Mouse (Mus musculus) brain, adult 2 months (tissue): ENCODE data around the gene Prlh.

Experiments used
- DNase-seq: peaks from one replicate; pipeline ENCODE4 v3.0.0; 2011; ENCODE audit warnings: low read depth, low spot score

Gene Prlh

GRCm38 (mm10) chr1:90952808-90953207 lies at the start of gene Prlh:
Gene Prlh, plus strand, starts transcription at chr1:90953108.
- DNase-seq = no peak

- no peak for DNase-seq
Observed at GRCm38 (mm10) chr1:90903211-90903945, 49.5 kb upstream of the Prlh start.

- DNase-seq = peak; percentile 91
Observed at GRCm38 (mm10) chr1:90903971-90904458, 48.9 kb upstream of the Prlh start.

- DNase-seq = no peak
Observed at GRCm38 (mm10) chr1:90904729-90905404, 48.0 kb upstream of the Prlh start.

GRCm38 (mm10) chr1:90906357-90906756 lies 46.6 kb upstream of the Prlh start:
- peak; percentile 72 for DNase-seq

GRCm38 (mm10) chr1:90909161-90909560 lies 43.7 kb upstream of the Prlh start:
- no peak for DNase-seq

- no peak for DNase-seq
Observed at GRCm38 (mm10) chr1:90909631-90910152, 43.2 kb upstream of the Prlh start.

DNA sequence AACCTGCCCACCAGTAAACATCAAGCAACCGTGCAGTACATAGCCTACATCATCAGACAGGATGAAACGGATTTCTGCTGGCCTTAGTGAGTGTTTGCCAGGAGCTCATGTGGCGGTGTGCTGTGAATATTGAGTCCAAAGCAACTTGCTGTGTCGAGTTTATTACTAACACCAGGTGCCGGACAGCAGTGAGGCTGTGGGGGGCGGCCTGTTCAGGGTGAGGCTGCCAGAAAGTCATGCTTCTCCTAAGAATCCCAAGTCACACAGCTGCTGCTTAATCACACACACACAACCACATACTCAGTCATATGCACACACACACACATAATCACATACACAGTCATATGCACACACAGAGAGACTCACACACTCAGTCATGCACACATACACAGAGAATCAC lies 39.7 kb upstream of the Prlh start:
- no peak for DNase-seq

DNA sequence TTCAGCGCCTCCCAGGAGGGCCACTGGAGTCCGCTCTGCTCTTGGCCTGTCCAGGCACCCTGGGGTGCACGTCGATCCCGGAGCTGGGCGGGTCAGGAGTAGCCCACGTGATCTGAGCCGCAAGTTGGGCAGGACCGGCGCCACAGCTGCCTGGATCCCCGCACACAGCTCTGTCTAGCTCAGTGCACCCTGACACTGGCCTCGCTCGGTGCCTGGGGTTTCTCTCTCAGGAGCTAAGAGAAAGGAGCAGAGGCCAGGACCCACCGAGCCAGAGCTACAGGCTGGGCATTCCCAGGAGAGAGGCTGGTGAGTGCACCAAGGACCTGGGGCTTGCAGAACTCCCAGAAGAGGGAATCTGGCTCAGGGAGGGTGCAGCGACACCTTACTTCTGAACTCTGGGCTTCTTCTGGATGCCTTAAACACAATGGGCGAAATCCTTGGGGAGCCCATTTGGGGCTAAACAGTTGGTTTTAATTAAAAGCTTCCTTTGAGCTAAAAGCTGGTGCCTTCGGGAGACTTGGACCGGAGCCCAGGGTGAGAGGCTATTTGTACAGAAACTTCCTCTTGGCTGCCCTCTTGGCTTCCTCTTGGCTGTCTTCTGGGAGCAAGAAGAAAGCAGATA lies 37.8 kb upstream of the Prlh start, which contains the start of gene Mlph:
TSS of gene Mlph (plus strand) at position 138 of the 622 bp plus-strand sequence.
- peak; percentile 35 for DNase-seq

GRCm38 (mm10) chr1:90917509-90917908 lies 35.4 kb upstream of the Prlh start:
- peak; percentile 32 for DNase-seq

DNA sequence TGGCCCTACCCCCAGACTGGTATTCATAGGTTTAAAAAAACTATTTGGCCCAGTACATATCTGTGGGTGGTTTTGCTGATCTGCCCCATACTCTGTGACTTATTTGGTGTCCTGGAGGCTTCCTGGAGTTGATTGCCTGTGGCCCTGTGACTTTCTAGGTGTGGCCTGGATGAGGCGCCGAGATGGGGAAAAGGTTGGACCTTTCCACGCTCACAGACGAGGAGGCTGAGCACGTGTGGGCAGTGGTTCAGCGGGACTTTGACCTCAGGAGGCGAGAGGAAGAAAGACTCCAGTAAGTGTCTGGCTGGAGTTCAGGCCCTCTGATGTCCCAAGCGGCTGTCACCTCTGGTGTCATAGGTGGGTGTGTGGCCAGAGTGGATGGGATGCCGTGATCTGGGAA lies 31.2 kb upstream of the Prlh start:
- DNase-seq = no peak

DNA sequence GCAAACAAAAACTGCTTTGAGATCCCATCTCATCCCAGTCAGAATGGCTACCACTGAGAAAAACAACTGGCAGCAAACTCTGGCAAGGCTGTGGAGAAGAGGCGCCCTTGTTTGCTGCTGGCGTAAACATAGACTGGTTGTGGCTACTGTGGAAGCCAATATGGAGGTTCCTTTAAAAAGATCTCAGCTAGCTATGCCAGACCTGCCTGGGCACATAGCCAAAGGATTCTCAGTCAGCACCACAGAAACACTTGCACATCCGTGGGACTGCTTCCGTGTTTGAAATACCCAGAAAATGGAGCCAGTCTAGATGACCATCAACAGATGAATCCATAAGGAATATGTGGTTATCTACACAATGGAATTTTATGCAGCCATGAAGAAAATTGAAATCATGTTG lies 26.9 kb upstream of the Prlh start:
- peak; percentile 72 for DNase-seq

DNA sequence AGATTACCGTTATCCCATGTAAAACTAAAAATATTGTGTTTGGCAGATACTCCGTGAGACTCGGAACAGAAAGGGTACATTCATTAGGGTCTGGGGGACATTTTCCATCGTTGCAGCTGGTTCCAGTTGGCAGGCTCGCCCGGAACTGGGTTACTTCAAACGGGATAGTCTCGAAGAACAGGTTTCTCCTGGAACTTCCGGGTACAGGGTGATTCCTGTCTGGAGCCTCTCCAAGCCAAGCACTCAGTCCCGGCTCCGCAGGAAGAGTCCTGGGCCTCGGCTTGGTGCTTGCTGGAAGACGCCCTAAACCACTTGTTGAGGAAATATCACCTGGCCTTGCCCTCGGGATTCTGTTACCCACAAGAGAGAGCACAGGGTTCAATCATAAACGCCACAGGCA lies 25.6 kb upstream of the Prlh start:
- DNase-seq = no peak

DNA sequence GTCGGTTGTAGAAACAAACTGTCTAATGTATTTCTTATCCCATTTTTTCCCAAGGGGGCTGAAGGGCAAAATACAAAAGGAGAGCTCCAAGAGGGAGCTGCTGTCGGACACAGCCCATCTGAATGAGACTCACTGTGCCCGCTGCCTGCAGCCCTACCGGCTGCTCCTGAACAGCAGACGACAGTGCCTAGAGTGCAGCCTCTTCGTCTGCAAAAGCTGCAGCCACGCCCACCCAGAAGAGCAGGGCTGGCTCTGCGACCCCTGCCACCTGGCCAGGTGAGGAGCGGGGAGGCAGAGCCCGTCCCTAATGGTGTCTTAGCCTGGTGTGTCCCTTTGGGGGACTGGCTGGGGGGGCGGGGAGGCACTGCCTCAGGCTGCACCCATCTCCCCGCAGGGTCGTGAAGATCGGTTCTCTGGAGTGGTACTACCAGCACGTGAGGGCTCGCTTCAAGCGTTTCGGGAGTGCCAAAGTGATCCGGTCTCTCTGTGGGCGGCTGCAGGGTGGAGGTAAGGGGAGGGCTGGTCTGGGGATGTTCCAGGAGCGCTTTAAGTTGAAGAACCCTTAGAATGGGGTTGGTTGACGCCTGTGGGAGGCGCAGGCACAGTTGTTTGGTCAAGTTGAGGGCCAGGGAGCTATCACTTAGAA lies 24.9 kb upstream of the Prlh start:
- no peak for DNase-seq

GRCm38 (mm10) chr1:90928575-90928934 lies 24.4 kb upstream of the Prlh start:
- DNase-seq = peak; percentile 90

DNA sequence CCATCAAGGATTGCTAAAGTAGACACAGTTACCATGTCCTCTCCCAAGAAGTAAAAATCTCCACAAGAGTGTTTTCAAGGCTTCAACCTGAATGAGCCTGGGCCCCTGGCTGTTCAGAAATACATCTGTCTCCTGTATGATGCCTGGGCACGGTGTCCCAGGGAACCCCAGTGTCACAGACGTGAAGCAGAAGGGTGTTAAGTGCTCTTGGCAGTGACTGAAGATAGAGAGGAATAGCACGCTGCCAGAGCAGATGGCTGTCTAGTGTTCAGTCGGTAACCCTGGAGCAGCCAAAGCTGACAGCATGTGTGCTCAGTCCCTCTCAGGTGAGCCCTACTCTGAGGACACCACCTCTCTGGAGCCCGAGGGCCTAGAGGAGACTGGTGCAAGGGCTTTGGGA lies 19.9 kb upstream of the Prlh start:
- peak; percentile 68 for DNase-seq

GRCm38 (mm10) chr1:90936990-90937389 lies 15.9 kb upstream of the Prlh start:
- DNase-seq = no peak

DNA sequence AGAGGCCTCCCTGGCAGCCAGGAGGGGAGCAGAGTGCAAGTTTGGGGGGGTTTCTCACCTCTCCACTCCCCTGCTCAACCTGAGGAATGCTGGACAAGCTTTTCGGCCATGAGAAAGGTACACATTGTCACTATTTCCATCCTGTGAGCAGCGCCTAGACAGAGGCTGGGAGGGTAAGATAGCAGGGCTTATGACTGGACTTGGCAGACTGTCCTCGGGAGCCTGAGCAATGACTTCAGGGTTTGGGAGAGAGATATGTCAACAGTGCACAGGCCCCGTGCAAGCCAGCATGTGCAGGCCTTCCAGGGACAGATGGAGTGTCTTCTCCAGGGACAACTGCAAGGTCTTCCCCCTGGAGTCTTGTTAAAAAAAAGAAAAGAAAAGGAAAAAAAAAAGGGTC lies 12.9 kb upstream of the Prlh start:
- DNase-seq = no peak

DNA sequence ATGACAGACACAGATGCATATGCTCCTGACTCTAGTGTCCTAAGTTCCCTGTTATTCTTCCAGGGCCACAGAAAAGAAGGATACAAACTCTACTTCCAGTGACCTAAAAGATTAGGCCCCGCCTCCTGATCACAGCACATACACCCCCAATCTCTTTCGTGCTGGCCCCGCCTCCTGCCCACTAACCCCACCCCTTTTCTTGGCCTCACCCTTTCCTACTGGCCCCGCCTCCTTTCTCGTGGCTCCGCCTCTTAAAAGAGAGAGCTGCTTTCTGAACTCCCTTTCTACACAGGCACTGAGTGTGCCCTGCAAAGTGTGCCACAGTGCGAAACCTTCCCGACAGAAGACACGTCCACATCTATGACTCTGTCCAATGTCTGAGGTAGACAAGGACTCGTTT lies 7.7 kb upstream of the Prlh start:
- DNase-seq = no peak

DNA sequence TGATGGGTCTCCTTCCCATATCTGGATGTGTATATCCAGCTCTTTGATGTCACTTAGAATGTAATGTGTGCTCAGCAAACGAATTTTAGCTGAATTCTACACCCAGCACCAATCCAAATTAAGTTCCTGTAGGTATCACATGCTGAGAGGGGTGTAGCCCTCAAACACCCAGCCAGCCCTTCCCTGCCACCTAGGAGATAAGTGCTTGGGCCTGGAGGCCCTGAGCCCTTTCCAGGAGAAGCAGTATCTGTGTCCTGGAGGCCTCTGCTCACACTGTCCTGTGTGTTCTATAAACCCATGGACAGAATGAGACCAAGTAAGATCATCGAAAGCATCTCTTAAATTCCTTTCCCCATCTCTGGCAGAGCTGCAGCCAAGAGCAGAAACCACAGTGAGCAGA lies 5.7 kb upstream of the Prlh start:
- no peak for DNase-seq

DNA sequence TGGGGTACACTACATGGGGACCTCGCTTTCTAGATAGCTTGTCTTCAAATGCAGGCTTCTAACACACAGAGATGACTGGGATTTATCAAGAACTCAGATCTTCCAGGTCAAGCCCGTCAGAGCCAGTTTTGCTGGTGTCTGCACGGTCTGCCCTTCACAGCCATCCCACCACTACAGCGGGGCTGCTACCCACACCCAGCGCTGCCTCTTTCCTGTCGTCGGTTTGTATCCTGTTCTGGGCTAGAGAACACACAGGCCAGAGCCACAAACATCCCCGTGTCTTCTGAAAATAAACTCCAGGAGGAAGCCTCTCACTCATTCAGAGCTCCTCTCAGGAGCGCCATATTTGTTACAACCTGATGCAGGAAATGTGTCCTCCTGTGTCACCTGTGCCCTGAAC lies 3.6 kb upstream of the Prlh start:
- no peak for DNase-seq

DNA sequence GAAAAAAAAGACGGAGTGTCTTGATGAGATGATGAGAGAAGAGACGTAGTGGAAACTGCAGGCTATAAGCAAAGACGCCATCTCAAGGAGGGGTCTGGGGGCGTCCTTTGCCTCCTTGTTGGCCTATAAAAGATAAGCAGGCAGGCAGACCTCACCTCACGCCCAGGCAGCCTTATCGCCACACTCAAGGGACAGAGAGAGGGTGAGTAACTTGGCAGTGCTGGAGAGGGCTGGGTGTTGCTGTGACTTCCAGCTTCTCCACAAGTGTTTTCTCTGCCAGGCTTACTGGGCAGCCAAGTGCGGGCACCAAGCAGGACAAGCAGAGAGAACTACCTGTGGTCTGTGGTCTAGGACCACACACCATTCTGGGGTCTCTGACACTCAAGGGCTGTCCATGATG lies 1.2 kb upstream of the Prlh start:
- no peak for DNase-seq
